Mouse (Mus musculus): ENCODE data around the gene Slc29a3.

DNA sequence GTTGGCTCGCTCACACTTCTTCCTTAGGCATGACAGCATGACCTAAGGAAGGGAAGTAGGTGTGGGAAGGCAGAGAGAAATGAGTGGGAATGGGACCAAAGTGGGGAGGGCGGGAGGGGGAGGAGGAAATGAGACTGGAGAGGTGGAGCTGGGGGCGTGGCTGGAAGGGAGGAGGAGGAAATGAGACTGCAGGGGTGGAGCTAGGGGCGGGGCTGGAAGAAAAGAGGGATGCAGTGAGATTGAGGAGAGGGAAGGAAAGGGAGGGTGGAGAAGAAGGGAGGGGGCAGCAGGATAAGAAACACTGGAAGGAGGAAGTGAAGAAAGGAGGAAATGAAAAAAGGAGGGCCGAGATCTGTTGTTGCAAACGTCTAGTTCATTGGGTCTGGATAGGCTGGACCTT is 61.6 kb downstream of the Slc29a3 start:
- TF ChIP-seq CTCF (IDR thresholded peaks at IDR 0.05; ENCODE audit: insufficient read depth, low read depth, low read length) (no peak), POLR2A (IDR thresholded peaks at IDR 0.05; ENCODE audit: insufficient read depth, low read depth, low read length) (no peak)
